Mouse (Mus musculus) heart, postnatal 0 days (tissue): ENCODE results near the gene Gm42906.

Experiments used
- CTCF ChIP-seq: IDR thresholded peaks from 2 replicates; pipeline ENCODE4 v1.5.1; 2016; ENCODE audit warnings: antibody characterized with exemption, control low read depth, low read depth
- EP300 ChIP-seq: IDR thresholded peaks from 2 replicates; pipeline ENCODE4 v1.6.1; 2016; ENCODE audit warnings: antibody characterized with exemption, low read depth

GRCm38 (mm10) chr5:151371130-151371529 lies 56.8 kb downstream of the Gm42906 start:
- TF ChIP-seq CTCF (no peak), EP300 (no peak)
